Mouse (Mus musculus) brain, embryonic 14.5 days (tissue): ENCODE data around the gene Copg2.

Source experiments
- CTCF ChIP-seq: fragments of 200-500 bp; IDR thresholded peaks from 2 replicates; pipeline ENCODE4 v1.5.1; 2012; ENCODE audit warnings: inconsistent platforms, mild to moderate bottlenecking, moderate library complexity, borderline replicate concordance; ENCODE audit not compliant: insufficient read depth, insufficient read length; ENCODE audit errors: extremely low read depth
- POLR2A ChIP-seq: fragments of 200-500 bp; IDR thresholded peaks from 2 replicates; pipeline ENCODE4 v1.6.1; 2012; ENCODE audit warnings: mild to moderate bottlenecking, inconsistent platforms, borderline replicate concordance; ENCODE audit not compliant: poor library complexity, insufficient read depth, insufficient read length, severe bottlenecking; ENCODE audit errors: extremely low read depth

DNA sequence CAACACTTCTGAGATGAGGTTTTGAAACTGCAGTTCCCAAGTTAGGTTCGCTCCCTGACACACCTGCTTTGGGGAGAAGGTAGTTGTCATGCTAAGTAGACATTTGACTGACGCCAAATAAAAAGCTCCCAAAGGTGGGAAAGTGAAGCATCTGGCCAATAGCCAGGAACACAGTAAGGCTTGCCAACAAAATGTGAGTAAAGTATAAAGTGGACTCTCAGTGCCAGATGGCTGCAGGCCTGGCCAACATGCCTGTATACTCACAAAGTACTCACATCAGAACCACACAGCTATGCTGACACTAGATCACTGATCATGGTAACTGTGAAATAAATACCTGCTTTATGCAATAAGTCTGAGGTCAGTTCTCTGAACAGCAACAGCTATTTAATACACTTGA is 46.8 kb downstream of the Copg2 start:
- no peak for TF ChIP-seq POLR2A
- no peak for TF ChIP-seq CTCF
